Mouse (Mus musculus): ENCODE measurements at regions not wholly inside any gene's neighbourhood (a gene's known extent, or its start where the extent isn't known, plus 50 kb on each side); places are given as distances from the start of the nearest gene placed in this dataset.

- DNase-seq: no peak
Observed at GRCm38 (mm10) chr1:73425049-73425448, 409.3 kb upstream of the Tnp1 start.

- DNase-seq: no peak
Observed at GRCm38 (mm10) chr1:73418196-73418595, 402.5 kb upstream of the Tnp1 start.

GRCm38 (mm10) chr1:73411452-73411851 lies 395.7 kb upstream of the Tnp1 start:
- no peak for DNase-seq

DNA sequence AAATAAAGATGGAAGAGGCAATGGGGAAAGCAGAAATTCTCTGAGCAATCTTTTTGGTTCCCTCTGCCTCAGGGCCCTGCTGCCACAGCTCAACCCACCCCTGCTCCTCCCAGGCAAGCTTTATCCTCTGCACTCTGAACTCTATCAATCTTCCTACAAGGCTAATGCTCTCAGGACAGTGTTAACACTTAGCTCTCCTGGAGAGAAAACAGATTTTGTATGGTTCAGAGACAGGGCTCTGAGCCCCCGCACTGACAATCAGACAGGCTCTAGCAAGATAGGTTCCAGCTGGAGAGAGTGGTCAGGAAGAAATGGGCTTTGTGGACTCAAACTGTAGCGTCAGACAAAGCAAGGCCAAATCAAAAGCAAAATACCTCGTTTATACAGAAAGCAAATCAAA lies 383.5 kb upstream of the Tnp1 start:
- no peak for DNase-seq

- DNase-seq: no peak
Observed at GRCm38 (mm10) chr1:73395034-73395433, 379.3 kb upstream of the Tnp1 start.

DNA sequence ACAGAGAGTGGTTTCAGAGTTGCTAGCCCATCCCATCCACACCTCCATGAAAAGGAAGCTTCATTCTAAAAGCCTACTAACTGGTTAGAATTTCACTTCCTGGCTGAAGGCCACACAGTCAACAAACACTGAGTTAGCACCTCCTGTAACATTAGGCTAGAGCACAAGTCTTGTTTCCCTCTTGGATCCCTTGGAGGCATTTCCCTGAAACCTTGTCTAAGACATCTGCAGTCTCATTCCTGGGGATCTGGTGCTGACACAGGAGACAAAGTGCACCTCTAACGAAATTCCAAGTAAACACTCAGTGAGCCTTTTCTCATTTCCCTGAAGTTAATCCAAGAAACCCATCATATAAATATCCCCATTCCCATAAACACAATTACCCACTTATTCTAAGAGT lies 378.8 kb upstream of the Tnp1 start:
- no peak for DNase-seq

DNA sequence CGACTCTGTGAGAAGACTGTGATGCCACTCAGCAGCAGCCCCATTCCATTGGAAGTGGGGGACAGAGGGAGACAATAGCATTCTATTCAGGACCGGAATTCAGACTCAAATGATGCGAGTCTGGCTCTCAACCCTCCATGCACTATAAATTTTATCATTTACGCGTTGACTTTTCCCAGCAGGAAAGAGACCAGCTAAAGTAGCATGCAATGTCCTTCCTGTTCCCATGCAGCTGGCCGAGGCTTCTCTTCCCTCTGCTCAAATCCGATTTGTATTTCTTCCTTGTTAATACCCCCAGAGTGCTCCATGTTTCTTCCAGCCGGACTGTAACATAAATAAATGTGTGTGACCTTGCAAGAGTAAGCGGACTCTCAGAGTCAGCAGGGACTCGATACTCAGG lies 376.4 kb upstream of the Tnp1 start:
- no peak for DNase-seq

DNA sequence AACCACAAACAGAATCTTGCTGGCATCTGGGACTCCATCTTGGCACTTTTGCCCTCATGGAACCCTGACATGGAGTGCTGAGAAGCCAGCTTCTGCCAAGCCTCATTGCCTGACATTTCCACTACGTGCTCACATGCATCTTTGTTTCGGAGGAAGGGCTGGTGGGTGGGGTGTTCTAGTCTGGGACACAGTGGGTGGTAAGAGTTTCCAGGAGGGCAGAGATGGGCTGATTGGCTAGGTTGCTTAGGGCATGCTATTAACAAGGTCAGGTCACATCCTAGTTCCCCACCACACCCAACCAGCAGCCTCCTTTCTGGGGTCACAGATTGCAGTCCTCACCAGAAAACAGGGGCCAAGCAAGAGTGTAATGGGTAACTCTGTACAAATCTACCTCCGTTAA lies 374.3 kb upstream of the Tnp1 start:
- DNase-seq: no peak

GRCm38 (mm10) chr1:73389174-73389573 lies 373.5 kb upstream of the Tnp1 start:
- DNase-seq: no peak

GRCm38 (mm10) chr1:73381578-73381977 lies 365.9 kb upstream of the Tnp1 start:
- DNase-seq: no peak

GRCm38 (mm10) chr1:73374531-73375375 lies 359.0 kb upstream of the Tnp1 start:
- no peak for DNase-seq

GRCm38 (mm10) chr1:73368222-73368621 lies 352.5 kb upstream of the Tnp1 start:
- DNase-seq: no peak

GRCm38 (mm10) chr1:73365842-73366241 lies 350.1 kb upstream of the Tnp1 start:
- DNase-seq: no peak

- DNase-seq: no peak
Observed at GRCm38 (mm10) chr1:73364300-73364683, 348.6 kb upstream of the Tnp1 start.

DNA sequence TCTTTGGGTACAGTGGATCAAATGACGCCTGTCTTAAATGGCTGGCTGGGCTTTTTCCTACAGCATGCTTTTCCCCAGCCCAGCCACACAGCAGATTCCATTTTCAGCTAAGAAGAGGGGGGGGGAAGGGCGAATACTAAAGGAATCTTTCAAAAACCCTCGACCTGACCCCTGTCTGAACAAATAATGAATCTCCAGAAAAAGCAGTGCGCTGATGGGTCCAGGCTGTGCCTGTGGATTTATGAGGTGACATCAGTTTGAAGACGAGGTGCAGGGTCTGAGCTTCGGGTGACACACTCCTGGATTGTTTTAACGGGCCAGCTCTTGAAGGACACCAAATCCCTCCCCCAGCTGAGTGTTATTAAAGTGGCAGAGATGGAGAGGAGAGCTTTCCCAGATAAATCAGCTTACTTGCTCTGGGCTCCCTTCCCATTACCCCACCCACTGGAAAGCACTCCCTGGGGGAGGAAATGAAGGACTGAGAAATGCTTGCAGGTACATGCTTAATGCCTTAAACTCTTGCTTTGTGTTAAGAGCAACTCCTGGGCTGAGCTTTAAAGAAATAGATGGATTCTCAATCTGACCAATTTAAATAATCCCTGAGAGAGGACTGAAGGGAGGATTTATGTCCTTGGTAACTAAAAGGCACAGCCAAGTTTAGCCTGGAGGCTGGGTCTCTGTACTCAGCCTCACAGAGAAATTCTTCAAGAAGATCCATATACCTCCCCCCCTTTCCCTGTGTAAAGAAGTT lies 348.0 kb upstream of the Tnp1 start:
- DNase-seq: peak; percentile 31

GRCm38 (mm10) chr1:73362122-73362521 lies 346.4 kb upstream of the Tnp1 start:
- peak; percentile 13 for DNase-seq

GRCm38 (mm10) chr1:73361300-73361699 lies 345.6 kb upstream of the Tnp1 start:
- peak; percentile 25 for DNase-seq

- DNase-seq: no peak
Observed at GRCm38 (mm10) chr1:73354447-73354846, 338.7 kb upstream of the Tnp1 start.

GRCm38 (mm10) chr1:73348476-73348875 lies 332.8 kb upstream of the Tnp1 start:
- no peak for DNase-seq

DNA sequence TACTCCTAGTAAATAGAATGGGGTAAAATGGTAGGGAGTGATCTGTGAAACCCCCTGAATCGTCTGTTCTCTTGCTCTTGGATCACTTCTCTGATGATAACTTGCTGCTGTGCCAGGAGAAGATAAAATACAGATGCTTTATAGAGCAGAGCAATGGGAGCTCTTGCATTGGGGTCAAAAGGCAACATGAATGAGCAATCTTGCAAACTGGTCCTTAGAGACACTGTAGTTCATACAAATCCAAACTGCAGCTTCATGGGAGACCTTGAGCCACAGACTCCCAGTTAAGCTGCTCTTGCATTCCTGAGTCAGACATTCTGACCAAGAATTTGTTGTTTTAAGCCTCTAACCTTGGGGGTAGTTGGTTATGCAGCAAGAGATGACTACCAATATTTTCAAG lies 328.9 kb upstream of the Tnp1 start:
- no peak for DNase-seq

DNA sequence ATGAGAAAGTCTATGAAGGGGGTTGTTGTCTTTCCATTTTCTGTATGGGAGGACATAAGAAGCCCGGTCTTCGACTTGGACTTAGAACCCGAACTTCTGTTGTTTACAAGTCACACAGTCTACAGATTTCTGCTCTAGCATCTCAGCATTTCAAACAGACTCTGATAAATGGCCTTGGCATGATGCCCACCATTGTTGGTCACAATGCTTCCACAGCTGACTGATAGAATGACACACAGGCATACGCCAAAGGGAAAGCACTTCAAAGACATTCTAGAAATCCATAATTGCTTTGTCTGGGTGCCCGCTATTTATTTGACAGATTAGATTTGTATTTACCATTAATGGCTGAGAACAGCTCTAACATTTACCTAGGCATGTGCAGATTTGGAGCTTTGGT lies 326.2 kb upstream of the Tnp1 start:
- no peak for DNase-seq

DNA sequence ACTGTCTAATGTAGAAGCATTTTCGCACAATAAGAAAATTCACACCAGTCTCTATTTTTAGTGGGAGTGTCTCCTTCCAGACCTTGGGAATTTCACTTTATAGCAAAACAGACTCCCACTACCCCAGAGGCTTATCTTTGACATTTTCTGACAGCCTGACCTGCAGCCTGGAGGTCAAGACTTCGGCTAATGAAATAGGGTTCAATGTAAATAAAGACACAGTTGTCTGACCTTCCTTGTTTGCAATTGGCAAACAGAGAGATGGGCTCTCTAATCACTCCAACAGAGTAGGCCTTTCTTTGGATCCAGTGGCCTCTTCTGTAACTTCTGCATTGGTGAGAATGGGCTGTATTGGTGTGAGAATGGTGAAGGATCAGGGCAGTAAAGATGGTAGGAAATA lies 321.7 kb upstream of the Tnp1 start:
- no peak for DNase-seq

- DNase-seq: no peak
Observed at GRCm38 (mm10) chr1:73309556-73309955, 293.8 kb upstream of the Tnp1 start.

GRCm38 (mm10) chr1:73308420-73308819 lies 292.7 kb upstream of the Tnp1 start:
- no peak for DNase-seq
